Mouse (Mus musculus): ENCODE data around the gene Fam20c. TPM values are rescaled to one million over a fixed set of nuclear protein-coding genes. Genes with fewer than 3 reads are reported as not detected.

The Fam20c gene
- total RNA-seq, 2 experiments from 2014 or later: 10.3 to 12.5 TPM

Other genes starting within 250 kb of the Fam20c start
- not detected for gene 1700123K08Rik, start 189.8 kb upstream of the Fam20c start, total RNA-seq (2021)
- 10 to 100 TPM; 20.6 to 21.6 TPM for gene Zfp68, start 134.8 kb upstream of the Fam20c start, total RNA-seq (2021)
- 1 to 10 TPM; 4.1 to 4.7 TPM for gene A430033K04Rik, start 131.7 kb upstream of the Fam20c start, total RNA-seq (2021)
- gene Gm5294, start 65.6 kb downstream of the Fam20c start, total RNA-seq (2021): not detected
- gene Pdgfa, start 242.9 kb downstream of the Fam20c start, total RNA-seq (2021): 10 to 100 TPM; 18.6 to 24.6 TPM